Mouse (Mus musculus): Measurements from ENCODE around the gene Nnat. TPM values are rescaled to one million over a fixed set of nuclear protein-coding genes. Genes with fewer than 3 reads are reported as not detected.
A peak's percentile ranks its signal among the peaks of the same experiment; 100 is the strongest.

Nnat gene
- polyA plus RNA-seq, 1 experiment from 2014 or later, result 111 TPM

- Histone ChIP-seq H3K4me3 (ENCODE audit: low read depth, low read length) (no peak overlapping the region), H3K9ac (ENCODE audit: low read depth, low read length) (no peak overlapping the region), H3K9me3 (ENCODE audit: control insufficient read depth) (no peaks in the 10 kb centered on the region), H3K36me3 (ENCODE audit: control insufficient read depth, insufficient read depth) (peaks cover 36% of the 10 kb centered on the region), H3K4me1 (replicated peaks; ENCODE audit: control insufficient read depth, insufficient read depth, low read length) (no peaks in the 10 kb centered on the region), H3K27me3 (replicated peaks; ENCODE audit: control insufficient read depth, insufficient read depth, low read length) (no peaks in the 10 kb centered on the region), H3K4me2 (replicated peaks; ENCODE audit: low read depth) (no peak overlapping the region), H3K27ac (ENCODE audit: low read depth, low read length) (no peak overlapping the region)
- no peak for TF ChIP-seq CTCF (IDR thresholded peaks at IDR 0.05; ENCODE audit: low read depth)
- ATAC-seq, result no peak
Observed at GRCm38 (mm10) chr2:157546686-157547085, 13.2 kb upstream of the Nnat start.

GRCm38 (mm10) chr2:157550292-157550691, 9.6 kb upstream of the Nnat start:
- 0 out of 2 replicates have a peak, but pooled peaks cover 4% of the 10 kb centered on the region for H3K4me1 ChIP-seq (replicated peaks; ENCODE audit: control insufficient read depth, insufficient read depth, low read length)
- no peak for ATAC-seq
- H3K36me3 ChIP-seq (ENCODE audit: control insufficient read depth, insufficient read depth), result peaks cover 23% of the 10 kb centered on the region
- H3K4me2 ChIP-seq (replicated peaks; ENCODE audit: low read depth), result no peak overlapping the region
- H3K9ac ChIP-seq (ENCODE audit: low read depth, low read length), result no peak overlapping the region
- H3K9me3 ChIP-seq (ENCODE audit: control insufficient read depth), result no peaks in the 10 kb centered on the region
- 65% methylated on average over 4 of the region's 4 CpGs for WGBS
- TF ChIP-seq CTCF (IDR thresholded peaks at IDR 0.05; ENCODE audit: low read depth), result no peak
- H3K4me3 ChIP-seq (ENCODE audit: low read depth, low read length), result no peak overlapping the region
- no peak overlapping the region for H3K27ac ChIP-seq (ENCODE audit: low read depth, low read length)
- H3K27me3 ChIP-seq (replicated peaks; ENCODE audit: control insufficient read depth, insufficient read depth, low read length), result no peaks in the 10 kb centered on the region

- 65% methylated on average over 10 of the region's 10 CpGs for WGBS
- H3K27ac ChIP-seq (ENCODE audit: low read depth, low read length), result no peak overlapping the region
- peaks cover 16% of the 10 kb centered on the region for H3K36me3 ChIP-seq (ENCODE audit: control insufficient read depth, insufficient read depth)
- H3K9ac ChIP-seq (ENCODE audit: low read depth, low read length), result no peak overlapping the region
- H3K9me3 ChIP-seq (ENCODE audit: control insufficient read depth), result no peaks in the 10 kb centered on the region
- ATAC-seq, result peak; percentile 63
- 0 out of 2 replicates have a peak, but pooled peaks cover 4% of the 10 kb centered on the region for H3K4me1 ChIP-seq (replicated peaks; ENCODE audit: control insufficient read depth, insufficient read depth, low read length)
- no peaks in the 10 kb centered on the region for H3K27me3 ChIP-seq (replicated peaks; ENCODE audit: control insufficient read depth, insufficient read depth, low read length)
- H3K4me3 ChIP-seq (ENCODE audit: low read depth, low read length), result no peak overlapping the region
- no peak overlapping the region for H3K4me2 ChIP-seq (replicated peaks; ENCODE audit: low read depth)
- no peak for TF ChIP-seq CTCF (IDR thresholded peaks at IDR 0.05; ENCODE audit: low read depth)
Observed at GRCm38 (mm10) chr2:157552158-157552886, 7.6 kb upstream of the Nnat start.

- Histone ChIP-seq H3K4me3 (ENCODE audit: low read depth, low read length) (no peak overlapping the region), H3K4me2 (replicated peaks; ENCODE audit: low read depth) (no peak overlapping the region), H3K4me1 (replicated peaks; ENCODE audit: control insufficient read depth, insufficient read depth, low read length) (0 out of 2 replicates have a peak, but pooled peaks cover 4% of the 10 kb centered on the region), H3K27me3 (replicated peaks; ENCODE audit: control insufficient read depth, insufficient read depth, low read length) (no peaks in the 10 kb centered on the region), H3K36me3 (ENCODE audit: control insufficient read depth, insufficient read depth) (peaks cover 12% of the 10 kb centered on the region; the same call in 1 of the 2 replicates), H3K27ac (ENCODE audit: low read depth, low read length) (peak overlapping the region; percentile 21; the same call in 1 of the 2 replicates), H3K9me3 (ENCODE audit: control insufficient read depth) (peaks cover 8% of the 10 kb centered on the region; the same call in 1 of the 2 replicates), H3K9ac (ENCODE audit: low read depth, low read length) (no peak overlapping the region)
- WGBS, result 61% methylated on average over 5 of the region's 5 CpGs
- TF ChIP-seq CTCF (IDR thresholded peaks at IDR 0.05; ENCODE audit: low read depth), result no peak
- no peak for ATAC-seq
Observed at GRCm38 (mm10) chr2:157556074-157556698, 3.7 kb upstream of the Nnat start.

- H3K27ac ChIP-seq (ENCODE audit: low read depth, low read length), result no peak overlapping the region
- H3K9me3 ChIP-seq (ENCODE audit: control insufficient read depth), result peaks cover 8% of the 10 kb centered on the region; the same call in 1 of the 2 replicates
- 0 out of 2 replicates have a peak, but pooled peaks cover 3% of the 10 kb centered on the region for H3K4me1 ChIP-seq (replicated peaks; ENCODE audit: control insufficient read depth, insufficient read depth, low read length)
- 85% methylated on average over 9 of the region's 9 CpGs for WGBS
- TF ChIP-seq CTCF (IDR thresholded peaks at IDR 0.05; ENCODE audit: low read depth), result no peak
- no peak overlapping the region for H3K9ac ChIP-seq (ENCODE audit: low read depth, low read length)
- no peak overlapping the region for H3K4me2 ChIP-seq (replicated peaks; ENCODE audit: low read depth)
- H3K4me3 ChIP-seq (ENCODE audit: low read depth, low read length), result no peak overlapping the region
- ATAC-seq, result no peak
- no peaks in the 10 kb centered on the region for H3K27me3 ChIP-seq (replicated peaks; ENCODE audit: control insufficient read depth, insufficient read depth, low read length)
- H3K36me3 ChIP-seq (ENCODE audit: control insufficient read depth, insufficient read depth), result peaks cover 18% of the 10 kb centered on the region; the same call in 1 of the 2 replicates
Observed at GRCm38 (mm10) chr2:157558051-157558450, 1.8 kb upstream of the Nnat start.

GRCm38 (mm10) chr2:157558520-157558919, 1.4 kb upstream of the Nnat start:
- H3K4me2 ChIP-seq (replicated peaks; ENCODE audit: low read depth), result no peak overlapping the region
- no peaks in the 10 kb centered on the region for H3K4me1 ChIP-seq (replicated peaks; ENCODE audit: control insufficient read depth, insufficient read depth, low read length)
- H3K27me3 ChIP-seq (replicated peaks; ENCODE audit: control insufficient read depth, insufficient read depth, low read length), result no peaks in the 10 kb centered on the region
- H3K36me3 ChIP-seq (ENCODE audit: control insufficient read depth, insufficient read depth), result peaks cover 18% of the 10 kb centered on the region; the same call in 1 of the 2 replicates
- TF ChIP-seq CTCF (IDR thresholded peaks at IDR 0.05; ENCODE audit: low read depth), result peak; percentile 51
- WGBS, result 67% methylated on average over 6 of the region's 6 CpGs
- peaks cover 8% of the 10 kb centered on the region; the same call in 1 of the 2 replicates for H3K9me3 ChIP-seq (ENCODE audit: control insufficient read depth)
- H3K9ac ChIP-seq (ENCODE audit: low read depth, low read length), result no peak overlapping the region
- H3K4me3 ChIP-seq (ENCODE audit: low read depth, low read length), result no peak overlapping the region
- no peak for ATAC-seq
- no peak overlapping the region for H3K27ac ChIP-seq (ENCODE audit: low read depth, low read length)

Data from intestine, postnatal 0 days (tissue).